Mouse (Mus musculus): Measurements from ENCODE around the gene Tbc1d30.
A peak's percentile ranks its signal among the peaks of the same experiment; 100 is the strongest.

Gene Tbc1d30

GRCm38 (mm10) chr10:121268771-121269170 lies 82.3 kb downstream of the Tbc1d30 start:
- no peak for DNase-seq (ENCODE audit: low read depth, low spot score)

GRCm38 (mm10) chr10:121264204-121264575 lies 86.9 kb downstream of the Tbc1d30 start:
- no peak for DNase-seq (ENCODE audit: low read depth, low spot score)

GRCm38 (mm10) chr10:121263520-121264203 lies 87.4 kb downstream of the Tbc1d30 start:
- no peak for DNase-seq (ENCODE audit: low read depth, low spot score)

GRCm38 (mm10) chr10:121262206-121262605 lies 88.9 kb downstream of the Tbc1d30 start:
- DNase-seq (ENCODE audit: low read depth, low spot score) = no peak

- DNase-seq (ENCODE audit: low read depth, low spot score) = no peak
These were observed 90.0 kb downstream of the Tbc1d30 start for GRCm38 (mm10) chr10:121261036-121261592.

- peak; percentile 87 for DNase-seq (ENCODE audit: low read depth, low spot score)
These were observed 94.8 kb downstream of the Tbc1d30 start for GRCm38 (mm10) chr10:121256115-121256825.

GRCm38 (mm10) chr10:121255465-121255864 lies 95.6 kb downstream of the Tbc1d30 start:
- no peak for DNase-seq (ENCODE audit: low read depth, low spot score)

GRCm38 (mm10) chr10:121254343-121254742 lies 96.7 kb downstream of the Tbc1d30 start:
- no peak for DNase-seq (ENCODE audit: low read depth, low spot score)

GRCm38 (mm10) chr10:121252781-121253180 lies 98.3 kb downstream of the Tbc1d30 start:
- DNase-seq (ENCODE audit: low read depth, low spot score) = no peak

- no peak for DNase-seq (ENCODE audit: low read depth, low spot score)
These were observed 99.9 kb downstream of the Tbc1d30 start for GRCm38 (mm10) chr10:121251191-121251590.

- no peak for DNase-seq (ENCODE audit: low read depth, low spot score)
These were observed 101.3 kb downstream of the Tbc1d30 start for GRCm38 (mm10) chr10:121249820-121250219.

GRCm38 (mm10) chr10:121247545-121247944 lies 103.5 kb downstream of the Tbc1d30 start:
- DNase-seq (ENCODE audit: low read depth, low spot score) = no peak

GRCm38 (mm10) chr10:121246971-121247370 lies 104.1 kb downstream of the Tbc1d30 start:
- peak; percentile 61 for DNase-seq (ENCODE audit: low read depth, low spot score)

- peak; percentile 72 for DNase-seq (ENCODE audit: low read depth, low spot score)
These were observed 107.5 kb downstream of the Tbc1d30 start for GRCm38 (mm10) chr10:121243373-121244207.

GRCm38 (mm10) chr10:121242596-121242995 lies 108.5 kb downstream of the Tbc1d30 start:
- no peak for DNase-seq (ENCODE audit: low read depth, low spot score)

GRCm38 (mm10) chr10:121239065-121239464 lies 112.0 kb downstream of the Tbc1d30 start:
- DNase-seq (ENCODE audit: low read depth, low spot score) = no peak

- DNase-seq (ENCODE audit: low read depth, low spot score) = no peak
These were observed 112.5 kb downstream of the Tbc1d30 start for GRCm38 (mm10) chr10:121238551-121238950.

- DNase-seq (ENCODE audit: low read depth, low spot score) = no peak
These were observed 113.7 kb downstream of the Tbc1d30 start for GRCm38 (mm10) chr10:121237377-121237776.

GRCm38 (mm10) chr10:121235167-121235824 lies 115.8 kb downstream of the Tbc1d30 start:
- no peak for DNase-seq (ENCODE audit: low read depth, low spot score)

- no peak for DNase-seq (ENCODE audit: low read depth, low spot score)
These were observed 116.6 kb downstream of the Tbc1d30 start for GRCm38 (mm10) chr10:121234476-121234875.

GRCm38 (mm10) chr10:121228422-121228953 lies 122.6 kb downstream of the Tbc1d30 start:
- peak; percentile 56 for DNase-seq (ENCODE audit: low read depth, low spot score)

All from forelimb bud, embryonic 11.5 days (tissue).